Mouse (Mus musculus): ENCODE results near the gene LTO1.

Gene LTO1

DNA sequence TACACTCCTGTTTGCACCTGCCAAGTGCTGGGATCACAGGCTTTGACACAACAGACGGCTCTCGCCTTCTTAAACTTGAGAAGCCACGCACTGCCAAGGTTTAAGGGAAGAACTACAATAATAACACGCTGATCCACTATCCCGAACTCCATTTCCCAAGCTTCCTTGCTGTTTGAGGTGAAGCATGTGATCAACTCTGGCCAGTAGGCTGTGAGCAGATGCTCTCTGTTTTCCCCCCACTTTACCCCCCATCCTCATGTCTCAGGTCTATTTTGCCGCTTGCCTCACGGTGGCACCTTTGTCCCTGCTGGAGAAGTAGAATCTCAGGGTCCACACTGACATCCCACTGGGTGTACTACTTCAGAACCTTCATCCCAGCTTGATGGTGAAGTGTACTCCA, 6.2 kb upstream of the LTO1 start:
- DNase-seq (ENCODE audit: low spot score in 2 of 2), result no peak

DNA sequence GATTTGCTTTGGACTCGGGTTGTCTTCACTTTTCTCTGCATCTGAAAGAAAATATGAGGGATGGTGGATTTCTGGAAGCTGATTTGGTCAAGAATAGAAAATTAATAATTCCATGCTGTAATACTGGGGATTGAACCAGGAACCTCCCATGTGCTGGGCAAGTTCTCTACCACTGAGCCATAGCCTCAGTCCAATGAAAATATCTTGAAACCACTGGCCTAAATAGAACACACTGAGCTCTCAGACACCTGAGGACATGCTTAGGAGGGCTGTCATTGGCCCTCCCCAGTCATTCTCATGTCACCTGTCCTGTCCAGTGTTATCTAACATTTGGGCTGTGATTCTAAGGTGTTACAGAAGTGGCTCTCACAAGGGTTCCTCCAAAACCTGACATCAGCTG, 3.8 kb upstream of the LTO1 start:
- DNase-seq (ENCODE audit: low spot score in 2 of 2), result no peak

DNA sequence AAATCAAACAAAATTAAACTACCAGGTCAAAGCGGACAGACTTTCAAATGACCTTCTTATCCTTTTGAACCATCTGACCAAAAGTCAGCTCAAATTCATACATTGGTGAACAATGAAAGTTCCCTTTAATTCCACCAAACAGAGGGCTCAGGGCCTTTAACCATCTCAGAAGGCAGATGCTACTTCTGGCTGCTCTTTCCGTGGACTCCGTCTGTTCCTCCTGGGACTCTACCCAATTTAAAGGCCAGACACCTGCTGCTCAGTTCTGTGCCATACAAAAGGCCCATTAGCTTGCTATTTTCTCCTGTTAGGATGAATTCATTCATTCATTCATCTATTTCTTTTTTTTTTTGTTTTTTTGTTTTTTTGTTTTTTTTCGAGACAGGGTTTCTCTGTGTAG, 2.0 kb upstream of the LTO1 start:
- DNase-seq (ENCODE audit: low spot score in 2 of 2), result no peak

DNA sequence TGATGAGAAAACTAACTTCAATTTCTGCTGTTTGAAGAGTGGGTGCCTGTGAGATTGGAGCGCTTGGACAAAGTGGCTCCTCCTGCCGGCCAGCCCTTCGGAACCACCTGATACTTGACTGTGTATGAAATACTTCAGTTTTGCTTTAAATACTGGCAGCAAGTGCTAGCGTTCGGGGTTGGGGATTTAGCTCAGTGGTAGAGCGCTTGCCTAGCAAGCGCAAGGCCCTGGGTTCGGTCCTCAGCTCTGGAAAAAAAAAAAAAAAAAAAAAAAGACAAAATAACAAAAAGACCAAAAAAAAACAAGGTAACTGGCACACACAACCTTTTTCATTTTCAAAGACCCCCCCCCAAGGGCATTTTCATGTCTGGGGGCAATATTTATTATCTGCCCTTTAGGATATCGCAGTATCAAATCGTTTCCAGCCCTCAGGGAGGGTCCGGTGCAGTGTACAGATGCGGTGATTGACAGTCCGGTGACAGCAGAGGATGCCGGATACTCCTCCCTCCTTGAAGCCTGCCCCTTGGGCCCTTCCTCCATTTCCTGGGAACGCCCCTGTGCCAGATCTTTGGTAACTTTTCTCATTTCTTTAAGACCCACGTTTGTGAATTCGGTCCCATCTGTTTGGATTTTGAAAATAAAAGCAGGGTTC, 478 bp upstream of the LTO1 start:
- no peak for DNase-seq (ENCODE audit: low spot score in 2 of 2)

DNA sequence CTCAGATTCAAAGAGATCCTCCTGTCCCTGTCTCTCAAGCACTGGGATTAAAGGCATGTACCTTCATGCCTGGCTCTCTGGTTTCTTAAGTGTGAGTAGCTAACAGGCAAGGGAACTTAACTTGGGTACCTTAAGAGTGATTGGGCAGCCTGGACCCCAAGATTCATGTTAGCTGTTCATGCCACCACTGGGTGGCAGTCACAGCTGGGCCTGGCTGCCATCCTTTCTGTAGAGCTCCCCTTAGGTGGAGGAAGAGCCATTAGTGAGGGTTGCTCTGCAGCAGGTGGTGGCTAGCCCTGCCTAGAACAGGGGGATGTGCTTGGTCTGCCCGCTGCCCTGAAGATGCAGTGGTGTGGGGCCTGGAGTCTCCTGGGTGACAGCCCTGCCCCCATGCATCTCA, 3.9 kb downstream of the LTO1 start:
- no peak for DNase-seq (ENCODE audit: low spot score in 2 of 2)

DNA sequence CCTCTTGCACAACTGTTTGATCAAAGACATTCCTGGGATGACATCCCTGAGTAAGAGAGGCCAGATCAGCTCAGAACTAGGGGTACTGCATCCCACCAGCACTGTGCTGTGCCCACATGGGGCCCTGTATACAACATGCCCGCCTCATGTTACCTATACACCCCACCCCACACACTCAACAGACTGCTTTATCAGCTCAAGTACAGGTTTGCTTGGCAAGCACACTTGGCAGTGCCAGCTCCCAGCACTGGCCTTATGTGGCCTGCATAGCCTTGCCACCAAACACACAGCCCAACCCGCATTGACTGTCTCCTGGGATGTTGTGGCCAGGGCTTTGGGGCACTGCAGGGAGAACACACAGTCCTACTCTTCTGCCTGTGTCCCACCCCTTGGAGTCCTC, 12.7 kb downstream of the LTO1 start:
- no peak for DNase-seq (ENCODE audit: low spot score in 2 of 2)

DNA sequence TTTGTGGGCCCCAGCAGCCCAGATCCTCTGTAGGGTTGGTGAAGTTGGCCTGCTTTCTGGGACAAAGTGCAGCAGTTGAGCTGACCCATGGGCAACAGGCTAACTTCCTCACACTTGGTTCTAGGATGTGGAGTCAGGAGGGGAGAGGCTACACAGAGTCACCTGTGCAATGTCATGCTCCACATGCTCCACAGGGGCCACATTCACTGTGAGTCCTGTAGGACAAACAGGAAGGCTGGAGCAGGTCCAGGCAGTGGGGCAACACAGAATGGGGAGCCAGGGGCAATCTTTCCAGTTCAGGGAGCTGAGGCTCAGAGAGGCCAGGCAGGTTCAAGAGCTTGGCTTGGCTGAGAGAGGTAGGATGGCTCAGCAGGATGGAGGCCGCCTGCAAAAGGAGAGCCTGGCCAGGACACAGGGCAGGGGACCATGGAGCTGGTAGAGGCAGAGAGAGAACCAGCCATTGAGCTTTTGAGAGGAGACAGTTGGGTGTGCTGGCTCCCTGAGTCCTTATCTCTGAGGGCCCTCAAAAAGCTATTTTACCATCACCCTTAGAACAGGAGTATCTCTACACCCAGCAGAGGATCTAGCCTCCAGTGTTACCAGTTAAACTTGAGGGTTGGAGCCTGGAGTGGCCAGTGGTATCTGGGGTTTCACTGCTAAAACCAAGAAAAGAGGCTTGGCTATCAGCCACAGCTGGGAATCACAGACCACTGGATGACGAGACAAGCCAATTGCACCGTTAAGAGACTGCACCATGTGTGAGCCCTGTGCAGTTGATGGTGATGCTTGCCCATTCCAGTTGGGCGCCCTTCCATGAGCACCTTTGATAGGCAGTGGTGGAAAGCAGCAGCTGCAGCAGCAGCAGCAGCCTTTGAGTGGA, 13.3 kb downstream of the LTO1 start:
- DNase-seq (ENCODE audit: low spot score in 2 of 2), result no peak

DNA sequence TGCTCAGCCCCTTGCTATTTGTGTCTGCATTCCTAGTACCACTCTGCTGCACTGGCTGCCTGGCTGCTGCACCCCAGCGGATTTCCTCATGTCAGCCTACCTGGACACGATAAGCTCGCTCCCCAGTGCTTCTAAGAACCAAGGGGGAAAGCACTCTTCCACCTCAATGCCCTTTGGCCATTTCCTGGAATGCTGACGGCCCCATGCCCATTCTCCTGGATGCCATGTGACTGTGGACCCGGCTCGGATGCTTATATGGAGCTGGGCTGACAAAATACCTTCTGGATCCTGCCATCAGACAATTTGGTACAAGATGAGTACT, 13.9 kb downstream of the LTO1 start:
- no peak for DNase-seq (ENCODE audit: low spot score in 2 of 2)

DNA sequence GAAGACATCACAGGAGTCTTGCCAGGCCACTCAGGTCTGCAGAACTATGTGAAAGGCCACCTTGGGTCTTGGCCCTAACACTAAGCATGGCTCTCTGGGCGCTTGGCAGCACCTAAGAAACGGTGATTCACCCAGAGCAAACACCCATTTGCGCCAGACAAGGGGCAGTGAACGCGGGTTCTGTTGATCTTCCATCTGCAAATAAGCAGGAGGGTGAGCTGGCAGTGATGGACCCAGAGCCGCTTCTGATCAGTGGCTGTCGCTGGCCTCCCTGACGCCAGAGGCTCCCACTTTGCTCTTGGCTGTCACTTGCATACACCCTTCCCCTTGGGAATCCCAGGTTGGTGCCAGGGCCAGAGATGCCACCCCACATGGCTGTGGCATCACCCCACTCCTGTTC, 14.6 kb downstream of the LTO1 start:
- no peak for DNase-seq (ENCODE audit: low spot score in 2 of 2)

DNA sequence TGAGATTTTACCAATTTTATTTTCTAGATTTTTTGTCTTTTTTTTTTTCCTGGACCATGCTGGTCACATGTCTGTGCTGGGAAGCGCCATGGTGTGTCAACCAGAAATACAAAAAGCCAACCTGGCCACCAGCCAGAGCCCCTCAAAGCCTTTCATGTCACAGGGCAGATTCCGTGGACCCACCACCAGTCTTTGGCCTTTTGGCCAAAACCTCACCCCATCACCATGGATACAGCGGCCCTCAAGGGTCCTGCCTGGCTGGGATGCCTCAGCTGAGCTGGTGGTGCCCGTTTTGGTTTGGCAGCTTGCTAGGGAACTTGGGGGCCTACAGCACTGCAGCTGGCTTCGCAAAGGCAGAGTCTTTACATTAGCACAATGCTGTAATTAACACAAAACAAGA, 15.0 kb downstream of the LTO1 start:
- DNase-seq (ENCODE audit: low spot score in 2 of 2), result no peak

DNA sequence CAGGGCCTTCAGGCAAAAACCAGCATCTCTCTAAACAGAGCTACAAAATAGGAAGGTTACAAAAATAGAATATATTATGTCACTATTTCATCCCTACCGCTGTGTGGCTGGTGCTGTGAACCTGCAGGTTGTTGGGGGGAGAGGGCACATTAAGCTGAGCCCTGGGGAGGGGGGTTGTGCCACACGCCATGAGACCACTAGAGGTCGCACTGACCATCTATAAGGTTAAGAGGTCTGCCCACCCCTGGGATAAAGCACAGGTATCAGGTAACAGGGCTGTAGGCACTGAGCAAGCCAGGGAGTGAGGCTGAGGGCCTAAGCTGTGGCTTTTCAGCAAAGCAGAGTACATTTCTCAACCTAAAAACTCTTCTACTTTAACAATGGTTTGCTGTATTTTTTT, 16.9 kb downstream of the LTO1 start:
- DNase-seq (ENCODE audit: low spot score in 2 of 2), result no peak

DNA sequence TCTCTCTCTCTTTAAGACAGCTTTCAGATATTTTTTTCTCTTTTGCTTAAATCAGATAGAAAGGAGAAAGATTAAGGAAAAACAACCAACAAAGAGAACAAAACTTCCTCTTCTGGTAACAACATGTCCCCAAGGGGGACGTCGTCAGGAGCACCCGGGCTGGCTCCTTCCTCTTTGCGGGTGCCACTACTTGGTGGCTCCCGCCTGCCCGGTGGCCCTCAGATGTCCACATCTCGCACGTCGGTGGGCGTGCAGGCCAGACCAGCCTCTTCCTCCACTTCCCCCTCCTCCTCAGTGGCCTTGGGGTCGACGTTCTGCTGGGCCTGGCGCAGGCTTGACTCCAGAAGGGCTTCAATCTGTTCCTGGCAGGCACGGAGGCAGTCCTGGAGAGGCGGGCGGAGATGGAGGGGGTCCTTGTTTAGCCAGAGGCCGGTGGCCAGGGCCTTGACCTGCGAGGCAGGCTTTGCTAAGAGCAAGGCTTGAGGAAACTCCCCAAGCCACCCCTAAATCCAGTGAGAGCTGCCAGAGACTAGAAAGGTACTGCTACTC, 17.6 kb downstream of the LTO1 start:
- no peak for DNase-seq (ENCODE audit: low spot score in 2 of 2)

DNA sequence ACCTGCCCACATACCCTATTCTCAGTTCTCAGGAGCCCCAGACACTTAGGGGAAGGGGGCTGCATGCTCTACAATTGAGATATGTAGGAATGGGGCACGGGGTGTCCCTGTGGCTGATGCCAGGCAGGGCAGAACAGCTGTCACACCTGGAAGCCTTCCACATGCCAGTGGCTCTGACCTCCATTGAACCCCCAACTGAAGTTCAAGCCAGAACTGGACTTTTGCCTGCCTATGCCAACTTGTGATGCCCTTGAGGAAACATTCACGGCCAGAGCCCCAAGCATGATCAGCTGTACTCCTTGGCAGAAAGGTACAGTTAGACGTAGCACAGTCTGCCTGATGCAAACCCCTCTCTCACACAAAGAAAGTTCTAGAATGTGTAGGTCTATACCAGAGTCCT, 18.4 kb downstream of the LTO1 start:
- DNase-seq (ENCODE audit: low spot score in 2 of 2), result no peak

DNA sequence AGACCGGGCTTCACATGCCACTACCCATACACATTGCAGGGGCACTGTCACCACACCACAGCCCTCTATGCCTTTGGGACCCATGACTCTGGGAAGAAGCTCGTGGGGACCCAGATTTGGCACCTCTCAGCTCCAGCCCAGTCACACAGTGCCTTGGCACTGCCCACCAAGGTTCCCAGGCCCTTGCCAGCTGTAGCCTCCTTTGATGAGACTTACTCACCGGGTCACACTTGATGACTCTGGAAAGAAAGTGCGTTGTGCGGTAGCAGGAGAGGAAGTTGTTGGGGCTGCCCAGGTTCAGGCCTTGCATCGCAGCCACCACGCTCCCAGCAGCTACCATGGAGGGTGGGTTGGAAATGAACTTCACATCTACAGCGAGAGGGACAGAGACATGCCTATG, 18.9 kb downstream of the LTO1 start:
- no peak for DNase-seq (ENCODE audit: low spot score in 2 of 2)

DNA sequence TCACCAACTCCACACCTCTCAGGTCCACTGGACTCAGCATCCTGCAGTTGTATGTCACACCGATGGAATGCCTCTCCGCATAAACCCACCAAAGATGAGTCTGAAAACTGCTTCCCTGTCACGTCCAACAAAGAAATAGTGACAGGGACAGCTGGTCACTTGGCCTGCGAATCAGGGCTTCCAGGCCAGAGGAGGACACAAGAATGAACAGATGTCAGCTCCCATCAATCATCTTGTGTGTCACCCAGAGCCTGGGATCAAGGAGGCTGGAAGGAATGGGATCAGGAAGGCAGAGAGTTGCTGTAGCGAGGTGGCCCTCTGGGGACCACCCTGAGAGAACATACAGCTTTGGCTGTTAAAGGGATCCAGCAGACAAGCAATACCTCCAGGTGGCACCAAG, 20.0 kb downstream of the LTO1 start:
- DNase-seq (ENCODE audit: low spot score in 2 of 2), result no peak

DNA sequence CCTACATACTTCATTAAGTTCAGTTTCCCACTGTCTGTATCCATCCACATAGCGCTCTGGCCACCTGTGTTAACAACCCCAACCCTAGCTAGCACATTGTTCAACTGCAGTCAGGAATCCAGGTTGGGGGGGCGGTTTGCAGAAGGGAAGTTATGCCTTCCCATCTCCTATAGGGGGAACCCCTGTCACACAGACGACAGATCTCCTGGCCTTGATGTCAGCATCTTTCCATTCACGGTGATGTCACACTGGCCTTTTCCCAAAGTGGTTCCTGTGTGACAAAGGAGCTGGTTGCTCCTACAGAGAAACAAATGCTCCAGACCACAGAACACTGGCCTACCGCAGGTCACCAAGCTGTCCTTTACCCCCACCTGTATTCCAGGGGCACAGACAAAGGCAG, 20.7 kb downstream of the LTO1 start:
- no peak for DNase-seq (ENCODE audit: low spot score in 2 of 2)

DNA sequence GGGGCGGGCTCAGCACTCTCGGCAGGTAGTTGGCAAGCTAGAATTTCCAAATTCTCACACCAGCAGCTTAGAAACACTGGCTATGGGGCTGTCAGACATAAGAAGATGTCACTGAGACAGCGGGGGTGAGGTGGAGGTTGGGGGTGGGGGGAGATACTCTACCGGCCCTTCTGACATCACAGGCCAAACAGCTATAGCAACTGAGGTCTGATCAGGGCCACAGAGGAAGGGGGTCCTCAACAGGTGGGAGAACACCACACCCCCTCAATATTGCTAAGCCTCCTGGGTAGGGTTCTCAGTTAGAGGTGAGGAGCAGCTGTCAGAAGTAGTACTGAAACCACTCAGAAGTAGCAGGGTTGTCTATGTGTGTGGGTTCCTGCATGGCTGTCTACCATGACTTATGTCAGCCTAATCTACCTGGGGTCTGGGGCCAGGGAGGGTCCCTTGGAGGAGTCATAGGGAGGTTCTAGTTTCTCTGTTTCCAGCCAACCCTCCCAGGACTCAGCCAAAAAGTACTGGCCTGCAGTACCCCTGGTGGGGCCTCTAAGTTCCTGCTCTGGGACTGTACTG, 21.5 kb downstream of the LTO1 start:
- no peak for DNase-seq (ENCODE audit: low spot score in 2 of 2)

DNA sequence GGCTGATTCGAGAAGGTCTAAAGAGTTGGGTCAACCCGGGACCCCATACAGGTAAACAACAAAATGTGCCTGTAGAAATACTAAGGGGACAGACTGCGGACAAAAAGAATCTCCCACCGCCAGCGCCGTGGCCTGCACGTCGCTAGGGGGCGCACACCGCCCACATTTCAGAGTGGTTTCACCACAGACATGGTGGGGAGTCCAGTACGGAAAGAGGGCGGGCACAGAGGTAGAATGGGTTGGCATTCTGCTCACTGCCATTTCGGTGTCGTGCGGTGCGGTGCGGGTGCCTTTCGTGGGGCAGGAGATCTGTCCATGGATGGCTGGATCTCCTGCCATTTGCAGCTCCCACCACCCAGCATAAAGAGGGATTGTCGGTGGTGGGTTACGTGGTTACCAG, 22.6 kb downstream of the LTO1 start:
- peak; percentile 65 to 80 for DNase-seq (ENCODE audit: low spot score in 2 of 2)

DNA sequence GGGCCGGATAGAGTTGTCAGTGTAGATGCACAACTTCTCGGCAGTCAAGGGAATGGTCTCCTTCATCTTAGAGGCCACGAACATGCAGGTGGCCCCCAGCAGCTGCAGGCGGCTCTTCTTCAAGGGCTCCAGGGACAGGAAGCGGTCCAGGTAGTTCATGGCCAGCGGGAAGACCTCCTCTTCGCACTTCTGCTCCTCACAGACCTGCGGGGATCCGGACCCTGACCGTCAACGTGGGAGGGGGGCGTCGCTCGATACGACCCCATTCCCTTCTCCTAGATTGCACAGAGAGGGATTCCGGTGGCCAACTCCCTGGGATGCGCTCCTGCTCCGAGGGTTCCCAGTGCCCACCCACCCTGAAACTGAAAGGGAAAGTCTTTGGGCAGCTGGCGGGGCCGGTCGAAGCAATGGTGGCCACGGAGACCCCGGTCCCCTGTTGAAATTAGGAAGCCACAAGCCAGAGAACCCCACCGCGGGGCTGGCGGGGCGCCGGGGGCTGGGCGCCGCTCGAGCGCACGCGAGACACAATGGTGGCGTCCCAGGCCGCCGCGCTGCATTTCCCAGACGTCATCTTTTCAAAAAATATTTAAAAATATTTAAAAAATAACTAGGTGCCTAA, 23.1 kb downstream of the LTO1 start:
- DNase-seq (ENCODE audit: low spot score in 2 of 2), result no peak

DNA sequence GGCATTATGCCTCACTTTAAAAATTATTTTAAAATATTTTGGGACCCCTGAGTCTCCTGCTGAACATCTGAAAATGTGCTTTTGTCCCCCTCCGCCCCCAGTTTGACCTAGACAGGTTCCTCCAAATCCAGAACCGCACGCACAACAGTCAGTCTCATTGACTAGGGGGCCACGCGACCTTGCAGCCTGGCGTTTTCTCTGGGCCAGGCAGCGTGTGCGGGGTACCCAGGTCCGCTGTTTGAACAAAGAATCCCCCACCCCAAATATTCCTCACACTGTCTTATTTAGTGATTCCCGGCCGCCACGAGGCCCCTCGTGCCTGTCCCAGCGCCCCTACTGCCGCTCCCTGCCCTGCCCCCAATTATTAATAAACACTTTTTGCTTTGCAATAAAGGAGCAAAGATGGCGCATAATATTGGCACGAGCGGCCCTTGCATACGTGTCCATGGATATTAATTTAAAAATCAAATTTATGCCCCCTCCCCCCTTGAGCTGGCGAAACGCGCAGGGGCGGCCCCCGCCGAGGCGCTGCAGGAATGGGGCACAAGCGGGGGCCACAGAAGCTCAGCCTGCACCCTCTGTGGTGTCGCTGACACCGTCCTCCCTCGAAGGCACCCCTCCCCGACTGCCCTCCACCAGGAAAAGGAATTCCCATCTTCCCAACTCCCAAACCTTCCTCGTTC, 23.9 kb downstream of the LTO1 start:
- DNase-seq (ENCODE audit: low spot score in 2 of 2), result no peak

DNA sequence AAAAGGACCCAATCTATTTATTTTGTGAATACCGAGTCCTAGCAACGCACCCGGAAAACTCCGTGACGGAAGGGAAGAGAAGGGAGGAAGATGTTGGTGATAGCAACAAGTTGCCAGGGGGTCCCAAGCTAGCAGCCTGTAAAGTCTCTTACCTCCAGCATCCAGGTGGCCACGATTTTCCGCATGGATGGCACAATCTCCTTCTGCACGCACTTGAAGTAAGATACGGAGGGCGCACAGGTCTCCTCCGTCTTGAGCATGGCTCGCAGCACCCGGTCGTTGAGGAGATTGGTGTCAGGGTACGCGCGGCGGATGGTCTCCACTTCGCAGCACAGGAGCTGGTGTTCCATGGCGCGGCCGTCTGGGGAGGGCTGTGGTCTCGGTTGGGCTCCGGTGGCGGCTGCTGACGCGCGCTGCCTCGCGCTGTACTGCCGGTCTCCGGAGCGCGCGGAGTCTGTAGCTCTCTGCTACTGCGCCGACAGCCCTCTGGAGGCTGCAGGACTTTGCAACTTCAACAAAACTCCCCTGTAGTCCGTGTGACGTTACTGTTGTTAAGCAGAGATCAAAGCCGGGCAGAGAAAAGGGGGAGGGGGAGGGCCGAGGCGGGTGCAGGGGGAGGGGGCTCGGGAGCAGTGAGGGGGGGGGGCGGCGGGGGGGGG, 24.6 kb downstream of the LTO1 start, which contains the start of gene Ccnd1:
Gene Ccnd1, minus strand, starts transcription at position 582 of the 659 bp plus-strand sequence.
- no peak for DNase-seq (ENCODE audit: low spot score in 2 of 2)
